Mouse (Mus musculus) stomach, embryonic 14.5 days (tissue): ENCODE results near the gene Phkg1. TPM values are rescaled to one million over a fixed set of nuclear protein-coding genes. Genes with fewer than 3 reads are reported as not detected.
"Not testable (repeated sequence)": the region's sequence is repeated elsewhere in the genome, so short reads cannot be mapped to it uniquely, and the experiment has no call there.

Source experiments
- ATAC-seq: fragments of 200-750 bp; cut with Nextera tagmentation; 2 replicates; pipeline ENCODE4 v1.8.0; 2017; ENCODE audit warnings: low read depth, moderate TSS enrichment; ENCODE audit not compliant: insufficient number of reproducible peaks, insufficient read depth, low FRiP score
- H3K27ac ChIP-seq: fragments of 300-500 bp; sonication (generic); 2 replicates; pipeline ENCODE4 v1.5.1; 2014; ENCODE audit warnings: mild to moderate bottlenecking, low read length, moderate library complexity, mixed read lengths
- H3K27me3 ChIP-seq: fragments of 300-500 bp; sonication (generic); 2 replicates; pipeline ENCODE4 v1.6.1; 2014; ENCODE audit warnings: low read length, control low read depth, mixed read lengths; ENCODE audit not compliant: control insufficient read depth, insufficient read depth
- H3K36me3 ChIP-seq: fragments of 300-500 bp; sonication (generic); 2 replicates; pipeline ENCODE4 v1.6.1; 2014; ENCODE audit warnings: mild to moderate bottlenecking, control low read depth, low read length, moderate library complexity, mixed read lengths; ENCODE audit not compliant: control insufficient read depth, insufficient read depth
- H3K4me1 ChIP-seq: fragments of 300-500 bp; sonication (generic); 2 replicates; pipeline ENCODE4 v1.6.1; 2014; ENCODE audit warnings: low read length, control low read depth, mixed read lengths; ENCODE audit not compliant: control insufficient read depth, insufficient read depth
- H3K4me2 ChIP-seq: fragments of 300-500 bp; sonication (generic); replicated peaks from 2 replicates; pipeline ENCODE4 v1.6.1; 2014; ENCODE audit warnings: low read depth, low read length, control low read depth
- H3K4me3 ChIP-seq: fragments of 300-500 bp; sonication (generic); 2 replicates; pipeline ENCODE4 v1.5.1; 2014; ENCODE audit warnings: low read depth, low read length, control low read depth
- H3K9ac ChIP-seq: fragments of 300-500 bp; sonication (generic); replicated peaks from 2 replicates; pipeline ENCODE4 v1.6.1; 2014; ENCODE audit warnings: low read depth, mild to moderate bottlenecking, control low read depth, low read length, moderate library complexity, mixed read lengths
- H3K9me3 ChIP-seq: fragments of 300-500 bp; sonication (generic); 2 replicates; pipeline ENCODE4 v1.6.1; 2016; ENCODE audit warnings: low read depth, low read length, control low read depth; ENCODE audit not compliant: control insufficient read depth
- WGBS: fragments of 180-500 bp; shearing (Covaris S2); extraction: QIAGEN DNeasy Blood & Tissue Kit; methylation state at CpG from one replicate; pipeline ENCODE4 v1.1.7; 2014; 5-methylcytosine and 5-hydroxymethylcytosine counted together
- polyA plus RNA-seq: library from polyadenylated mRNA; unstranded; fragments of >200 nt; fragmentation: Nextera tagmentation; extraction: Ambion mirVana; gene quantifications from 2 replicates; pipeline ENCODE4 v1.2.1, GENCODE M21; 2014

The Phkg1 gene
- polyA plus RNA-seq, 1 experiment from 2014 or later, result not detected

DNA sequence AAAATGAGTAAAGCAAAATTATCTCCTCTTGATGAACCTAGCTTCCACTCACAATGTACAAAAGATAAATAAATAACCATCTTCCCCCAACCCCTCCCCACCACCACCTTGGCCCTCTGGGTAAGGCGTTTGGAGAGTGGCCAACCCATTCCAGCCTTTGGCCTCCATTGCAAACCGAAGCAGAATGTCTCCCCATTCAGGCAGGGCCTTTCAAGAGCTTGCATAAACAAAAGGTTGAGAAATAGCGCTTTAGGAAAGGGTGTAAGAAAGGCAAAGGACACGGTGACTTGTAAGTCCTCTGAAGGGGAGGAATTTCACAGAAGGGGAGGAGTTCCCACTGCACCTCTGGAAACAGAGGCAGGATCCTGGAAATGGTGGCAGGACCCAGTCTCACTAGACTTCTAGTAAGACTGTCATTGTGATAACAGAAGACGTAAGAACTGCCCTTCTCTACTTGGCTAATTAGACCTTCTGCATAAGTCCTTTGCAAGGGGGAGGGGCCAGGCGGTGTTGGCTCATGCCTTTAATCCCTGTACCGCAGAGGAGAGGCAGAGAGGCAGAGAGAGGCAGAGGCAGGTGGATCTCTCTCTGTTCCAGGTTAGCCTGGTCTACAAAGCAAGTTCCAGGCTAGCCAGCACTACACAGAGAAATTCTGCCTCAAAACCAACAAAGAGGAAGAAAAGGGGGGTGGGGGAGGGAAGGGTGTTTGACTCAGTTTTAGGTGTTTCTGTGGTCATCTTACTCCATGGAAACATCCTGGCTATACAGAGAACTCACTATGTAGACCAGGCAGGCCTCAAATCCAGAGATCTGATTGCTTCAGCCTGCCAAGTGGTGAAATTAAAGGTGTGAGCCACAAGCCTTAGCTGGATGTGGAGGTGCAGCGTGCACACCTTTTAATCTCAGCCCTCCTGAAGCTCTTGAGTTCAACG is 31.8 kb upstream of the Phkg1 start:
- Histone ChIP-seq H3K36me3 (no peaks in the 10 kb centered on the region), H3K4me2 (no peak overlapping the region), H3K9me3 (no peaks in the 10 kb centered on the region), H3K4me3 (no peak overlapping the region), H3K27me3 (no peaks in the 10 kb centered on the region), H3K27ac (no peak overlapping the region), H3K4me1 (no peaks in the 10 kb centered on the region), H3K9ac (no peak overlapping the region)
- 43% methylated on average over 9 of the region's 9 CpGs for WGBS
- no peak for ATAC-seq

DNA sequence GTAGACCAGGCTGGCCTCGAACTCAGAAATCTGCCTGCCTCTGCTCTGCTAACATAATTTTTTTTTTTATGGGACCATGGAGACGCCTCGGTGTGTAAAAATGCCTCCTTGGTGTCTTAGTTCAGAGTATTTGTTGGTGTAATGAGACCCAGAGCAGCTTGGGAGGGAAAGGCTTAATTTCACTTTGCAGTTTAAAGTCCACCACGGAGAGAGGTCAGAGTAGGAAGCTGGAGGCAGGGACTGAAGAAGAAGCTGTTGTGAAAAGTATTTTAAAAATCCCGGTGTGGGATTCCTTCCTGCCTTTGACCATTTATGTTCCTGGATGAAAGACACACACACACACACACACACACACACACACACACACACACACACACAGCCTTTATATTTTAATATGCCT is 27.6 kb upstream of the Phkg1 start:
- Histone ChIP-seq H3K4me3 (no peak overlapping the region), H3K4me2 (no peak overlapping the region), H3K9ac (no peak overlapping the region), H3K4me1 (no peaks in the 10 kb centered on the region), H3K27ac (no peak overlapping the region), H3K9me3 (no peaks in the 10 kb centered on the region), H3K36me3 (no peaks in the 10 kb centered on the region), H3K27me3 (no peaks in the 10 kb centered on the region)
- ATAC-seq, result no peak
- 78% methylated on average over 5 of the region's 5 CpGs for WGBS

DNA sequence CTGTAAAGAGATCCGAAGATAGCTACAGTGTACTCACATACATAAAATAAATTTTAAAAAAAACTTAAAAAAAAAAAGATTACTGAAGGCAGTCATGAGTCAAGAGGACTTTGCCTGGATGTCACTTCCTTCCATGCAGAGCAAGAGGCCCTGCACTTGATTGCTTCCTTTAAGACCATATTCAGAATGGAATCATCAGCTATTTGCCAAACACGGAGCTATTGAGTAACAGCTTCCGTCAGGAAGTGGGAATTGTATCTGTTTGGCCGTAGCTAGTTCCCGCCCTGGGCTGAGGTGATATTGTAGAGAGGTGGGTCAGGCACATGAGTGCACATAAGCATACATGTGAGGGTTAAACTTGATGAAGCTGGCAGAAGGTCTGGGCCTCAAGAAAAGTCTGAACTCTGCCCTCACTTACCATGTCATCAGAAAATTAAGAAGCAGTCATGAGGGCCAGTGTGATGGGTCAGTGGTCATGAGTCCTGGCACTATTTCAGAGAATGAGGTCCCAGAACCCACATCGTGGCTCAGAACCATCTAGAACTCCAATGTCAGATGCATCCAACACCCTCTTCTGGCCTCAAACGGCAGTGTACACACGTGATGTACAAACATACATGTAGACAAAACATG is 26.6 kb upstream of the Phkg1 start:
- H3K36me3 ChIP-seq, result no peaks in the 10 kb centered on the region
- no peak for ATAC-seq

DNA sequence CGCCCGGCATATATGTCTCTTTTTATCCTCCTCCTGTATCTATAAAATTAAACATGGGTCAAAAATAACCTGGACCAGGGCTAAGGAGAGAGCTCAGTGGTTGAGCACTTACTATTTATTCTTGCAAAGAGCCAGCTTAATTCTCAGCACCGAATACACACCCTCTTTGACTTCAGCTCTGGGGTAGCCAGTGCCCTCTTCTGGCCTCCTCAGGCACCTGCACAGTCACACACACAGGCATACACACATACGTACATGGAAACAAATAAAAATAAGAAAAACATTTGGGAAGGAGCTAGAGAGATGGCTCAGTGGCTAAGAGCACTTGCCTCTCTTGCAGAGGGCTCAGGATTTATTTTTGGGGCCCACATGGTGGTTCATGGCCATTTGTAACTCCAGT is 23.6 kb upstream of the Phkg1 start:
- Histone ChIP-seq H3K4me3 (no peak overlapping the region), H3K27ac (no peak overlapping the region), H3K9ac (no peak overlapping the region), H3K9me3 (no peaks in the 10 kb centered on the region), H3K36me3 (no peaks in the 10 kb centered on the region), H3K4me1 (no peaks in the 10 kb centered on the region), H3K4me2 (no peak overlapping the region), H3K27me3 (no peaks in the 10 kb centered on the region)
- WGBS, result 86% methylated on average over 4 of the region's 4 CpGs
- ATAC-seq, result no peak

More for the DNA sequence above, 26.6 kb upstream of the Phkg1 start:
- H3K27me3 ChIP-seq, result no peaks in the 10 kb centered on the region
- no peak overlapping the region for H3K9ac ChIP-seq
- no peak overlapping the region for H3K4me3 ChIP-seq
- H3K4me1 ChIP-seq, result no peaks in the 10 kb centered on the region
- no peak overlapping the region for H3K4me2 ChIP-seq
- H3K9me3 ChIP-seq, result no peaks in the 10 kb centered on the region
- WGBS, result 88% methylated on average over 8 of the region's 8 CpGs
- H3K27ac ChIP-seq, result no peak overlapping the region

DNA sequence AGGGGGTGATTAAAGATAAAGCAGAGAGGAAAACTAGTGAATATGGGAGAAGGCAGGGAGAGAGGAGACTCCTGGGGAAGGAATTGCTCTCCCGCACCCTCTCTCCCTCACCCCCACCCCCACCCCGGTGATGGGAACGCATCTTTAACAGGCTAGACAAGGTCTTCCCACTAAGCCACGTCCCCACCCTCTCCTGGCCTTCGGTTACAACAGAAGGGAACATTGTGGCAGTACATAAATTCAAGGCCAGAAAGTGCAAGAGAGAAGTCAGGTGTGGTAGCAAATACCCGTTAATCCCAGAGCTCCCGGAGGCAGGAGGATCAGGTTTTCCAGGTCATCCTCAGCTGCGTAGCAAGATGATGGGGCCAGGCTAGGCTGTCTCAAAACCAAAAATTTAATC is 21.0 kb upstream of the Phkg1 start:
- 62% methylated on average over 8 of the region's 8 CpGs for whole genome bisulfite sequencing
- H3K4me1 ChIP-seq, result no peaks in the 10 kb centered on the region

DNA sequence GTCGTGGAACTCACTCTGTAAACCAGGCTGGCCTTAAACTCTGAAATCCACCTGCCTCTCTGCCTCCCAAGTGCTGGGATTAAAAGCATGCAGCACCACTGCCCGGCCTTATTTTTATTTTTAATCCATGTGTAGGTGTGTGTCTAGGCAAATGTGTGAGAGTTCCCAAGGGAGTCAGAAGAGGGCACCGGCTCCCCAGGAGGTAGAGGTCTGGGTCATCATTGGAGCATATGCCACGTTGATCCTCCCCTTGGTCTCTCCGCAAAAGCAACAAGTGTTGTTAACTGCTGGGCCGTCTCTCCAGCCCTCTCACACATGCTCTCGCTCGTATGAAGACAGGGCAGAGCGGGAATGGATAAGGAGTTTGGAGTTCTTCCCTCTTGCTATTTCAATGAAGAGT is 20.4 kb upstream of the Phkg1 start:
- H3K9ac ChIP-seq, result no peak overlapping the region
- no peaks in the 10 kb centered on the region for H3K9me3 ChIP-seq
- no peak overlapping the region for H3K27ac ChIP-seq
- no peak overlapping the region for H3K4me2 ChIP-seq
- no peaks in the 10 kb centered on the region for H3K27me3 ChIP-seq
- no peak for ATAC-seq
- H3K36me3 ChIP-seq, result no peaks in the 10 kb centered on the region
- no peak overlapping the region for H3K4me3 ChIP-seq
- 75% methylated on average over 9 of the region's 9 CpGs for WGBS
- H3K4me1 ChIP-seq, result no peaks in the 10 kb centered on the region

More for the DNA sequence above, 21.0 kb upstream of the Phkg1 start:
- ATAC-seq, result no peak
- Histone ChIP-seq H3K27me3 (no peaks in the 10 kb centered on the region), H3K4me2 (no peak overlapping the region), H3K9me3 (no peaks in the 10 kb centered on the region), H3K9ac (no peak overlapping the region), H3K27ac (no peak overlapping the region), H3K36me3 (no peaks in the 10 kb centered on the region), H3K4me3 (no peak overlapping the region)

DNA sequence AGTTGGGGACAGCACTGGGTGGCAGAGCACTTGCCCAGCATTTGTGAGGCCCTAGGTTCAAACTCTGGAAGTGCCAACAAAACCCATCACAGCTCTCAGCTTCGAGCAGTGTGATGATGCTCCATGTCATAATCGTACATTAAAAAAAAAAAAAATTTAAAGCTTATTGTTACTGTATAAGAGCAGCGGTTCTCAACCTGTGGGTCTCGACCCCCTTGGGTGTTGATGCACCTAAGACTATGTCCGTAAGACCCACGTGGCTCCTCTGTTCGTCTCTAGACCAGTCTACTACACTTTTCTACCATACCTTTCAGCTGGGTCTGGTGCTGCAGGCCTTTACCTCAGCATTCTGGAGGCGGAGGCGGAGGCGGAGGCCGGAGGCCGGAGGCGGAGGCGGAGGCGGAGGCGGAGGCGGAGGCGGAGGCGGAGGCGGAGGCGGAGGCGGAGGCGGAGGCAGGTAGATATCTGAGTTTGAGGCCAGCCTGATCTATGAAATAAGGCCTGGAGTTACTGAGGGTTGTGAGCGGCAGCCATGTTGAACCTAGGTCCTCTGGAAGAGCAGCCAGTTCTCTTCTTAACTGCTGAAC is 19.8 kb upstream of the Phkg1 start:
- Histone ChIP-seq H3K9ac (no peak overlapping the region), H3K9me3 (no peaks in the 10 kb centered on the region), H3K4me2 (no peak overlapping the region), H3K4me3 (no peak overlapping the region), H3K27ac (no peak overlapping the region), H3K27me3 (no peaks in the 10 kb centered on the region), H3K4me1 (no peaks in the 10 kb centered on the region), H3K36me3 (no peaks in the 10 kb centered on the region)
- 85% methylated on average over 24 of the region's 24 CpGs for WGBS
- ATAC-seq, result no peak

DNA sequence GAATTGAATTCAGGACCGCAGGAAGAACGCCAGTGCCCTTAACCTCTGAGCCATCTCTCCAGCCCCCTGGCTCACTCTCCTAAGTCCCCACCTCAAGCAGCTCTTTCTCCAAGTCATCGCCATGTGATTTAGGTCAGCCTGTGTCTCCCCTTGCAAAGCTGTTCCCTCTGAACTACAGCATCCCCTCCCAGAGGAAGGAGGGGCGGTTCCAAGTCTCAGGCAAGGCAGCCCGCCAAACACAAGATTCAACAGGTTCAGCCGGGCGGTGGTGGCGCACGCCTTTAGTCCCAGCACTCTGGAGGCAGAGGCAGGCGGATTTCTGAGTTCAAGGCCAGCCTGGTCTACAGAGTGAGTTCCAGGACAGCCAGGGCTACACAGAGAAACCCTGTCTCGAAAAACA is 17.1 kb upstream of the Phkg1 start:
- not testable (repeated sequence) for H3K27ac ChIP-seq, H3K4me1 ChIP-seq, H3K9me3 ChIP-seq, H3K4me2 ChIP-seq, H3K4me3 ChIP-seq, ATAC-seq, H3K9ac ChIP-seq, H3K36me3 ChIP-seq, H3K27me3 ChIP-seq
- WGBS, result 86% methylated on average over 11 of the region's 11 CpGs
